Mouse (Mus musculus): ENCODE data around the gene Slc7a1. TPM values are rescaled to one million over a fixed set of nuclear protein-coding genes. Genes with fewer than 3 reads are reported as not detected.

Gene Slc7a1
- total and polyA plus RNA-seq, 3 experiments: 20.5 to 78.3 (median 69.5) TPM

GRCm38 (mm10) chr5:148419112-148419526 is 19.4 kb upstream of the Slc7a1 start:
- Histone ChIP-seq H3K36me3 (replicated peaks in 1 of 2; ENCODE audit: control insufficient read depth in 1 of 2, insufficient read depth in 1 of 2, low read length in 1 of 2) (no peaks in the 10 kb centered on the region), H3K9me3 (replicated peaks; ENCODE audit: low read length) (peaks cover 22% of the 10 kb centered on the region), H3K9ac (ENCODE audit: insufficient read depth, low read depth) (peak overlapping the region; percentile 80), H3K4me2 (ENCODE audit: insufficient read depth, low read depth, poor library complexity, severe bottlenecking) (peak overlapping the region; percentile 34; the same call in 1 of the 2 replicates), H3K4me3 (replicated peaks in 1 of 3; ENCODE audit: low read depth in 2 of 3, low read length in 2 of 3, poor library complexity in 1 of 3) (no peak overlapping the region), H3K4me1 (ENCODE audit: control insufficient read depth in 1 of 2, insufficient read depth in 2 of 2) (peaks cover 2 to 10% of the 10 kb centered on the region in 2 experiments; a peak in 1 of 4 replicates), H3K27ac (ENCODE audit: insufficient read depth, low read depth) (peak overlapping the region; percentile 42), H3K79me2 (replicated peaks; ENCODE audit: control insufficient read depth, extremely low read depth, insufficient read depth, poor library complexity, severe bottlenecking) (no peaks in the 10 kb centered on the region), H3K27me3 (replicated peaks) (no peaks in the 10 kb centered on the region)
- DNase-seq (ENCODE audit: extremely low read depth): peak; percentile 54
- peak; percentile 53; the same call in 1 of the 2 replicates for TF ChIP-seq MAFK (IDR thresholded peaks at IDR 0.05; ENCODE audit: insufficient replicate concordance, low read length)
- no peak for TF ChIP-seq RCOR1 (conservative IDR thresholded peaks at IDR 0.05; ENCODE audit: low read depth, low read length)
- peak; percentile 33 for TF ChIP-seq SMC3 (IDR thresholded peaks at IDR 0.05; ENCODE audit: low read depth, low read length)
- TF ChIP-seq MXI1 (IDR thresholded peaks at IDR 0.05; ENCODE audit: low read depth, low read length): no peak; the same call in 1 of the 2 replicates
- peak; percentile 70; the same call in 1 of the 2 replicates for TF ChIP-seq KAT2A (IDR thresholded peaks at IDR 0.05; ENCODE audit: insufficient replicate concordance, low read length)
- no peak for TF ChIP-seq USF2 (conservative IDR thresholded peaks at IDR 0.05; ENCODE audit: low read depth, low read length)
- no peak for TF ChIP-seq CHD2 (IDR thresholded peaks at IDR 0.05; ENCODE audit: low read length)
- peak in 1 of 2 experiments; percentile 51; a peak in 2 of 4 replicates for TF ChIP-seq CTCF (conservative IDR thresholded peaks at IDR 0.05 in 1 of 2, IDR thresholded peaks at IDR 0.05 in 1 of 2; ENCODE audit: low read depth in 2 of 2, low read length in 2 of 2)
- no peak for TF ChIP-seq E2F4 (IDR thresholded peaks at IDR 0.05; ENCODE audit: insufficient replicate concordance, low read depth, low read length)
- TF ChIP-seq MAX (IDR thresholded peaks at IDR 0.05; ENCODE audit: low read length): peak; percentile 96
- no peak for TF ChIP-seq PAX5 (IDR thresholded peaks at IDR 0.05; ENCODE audit: low read length)
- no peak for TF ChIP-seq GABPA (IDR thresholded peaks at IDR 0.05; ENCODE audit: insufficient replicate concordance, low read depth, low read length)
- TF ChIP-seq MAZ (IDR thresholded peaks at IDR 0.05; ENCODE audit: low read depth, low read length): 0 out of 2 replicates have a peak, but pooled peaks have one; percentile 53
- no peak; the same call in 1 of the 2 replicates for TF ChIP-seq POLR2A (IDR thresholded peaks at IDR 0.05; ENCODE audit: low read depth, low read length)
- no peak for TF ChIP-seq ZMIZ1 (IDR thresholded peaks at IDR 0.05; ENCODE audit: low read depth, low read length)
- TF ChIP-seq RAD21 (IDR thresholded peaks at IDR 0.05; ENCODE audit: low read depth, low read length): peak; percentile 40
- TF ChIP-seq JUN (IDR thresholded peaks at IDR 0.05; ENCODE audit: insufficient read depth, low read depth, low read length): peak; percentile 47
- peak; percentile 71; the same call in 1 of the 2 replicates for TF ChIP-seq MEF2A (IDR thresholded peaks at IDR 0.05; ENCODE audit: borderline replicate concordance, low read depth, low read length)
- TF ChIP-seq EP300 (IDR thresholded peaks at IDR 0.05; ENCODE audit: low read length): peak; percentile 66
- TF ChIP-seq MYC (IDR thresholded peaks at IDR 0.05; ENCODE audit: low read depth, low read length): peak; percentile 99
- TF ChIP-seq BHLHE40 (IDR thresholded peaks at IDR 0.05; ENCODE audit: low read depth, low read length): peak; percentile 41; the same call in 1 of the 2 replicates
- 0 out of 2 replicates have a peak, but pooled peaks have one; percentile 25 for TF ChIP-seq NRF1 (IDR thresholded peaks at IDR 0.05; ENCODE audit: low read depth, low read length)
- TF ChIP-seq ETS1 (conservative IDR thresholded peaks at IDR 0.05; ENCODE audit: low read depth, low read length): peak; percentile 82
- TF ChIP-seq TBP (conservative IDR thresholded peaks at IDR 0.05; ENCODE audit: low read depth, low read length): 0 out of 2 replicates have a peak, but pooled peaks have one; percentile 50
- no peak for TF ChIP-seq ZKSCAN1 (IDR thresholded peaks at IDR 0.05; ENCODE audit: borderline replicate concordance, low read depth, low read length)
- peak; percentile 38; the same call in 1 of the 2 replicates for TF ChIP-seq NELFE (IDR thresholded peaks at IDR 0.05; ENCODE audit: low read depth, low read length)
- peak; percentile 19; the same call in 1 of the 2 replicates for TF ChIP-seq ELF1 (IDR thresholded peaks at IDR 0.05; ENCODE audit: low read depth, low read length)
- no peak for TF ChIP-seq CHD1 (IDR thresholded peaks at IDR 0.05; ENCODE audit: low read depth, low read length)
- peak; percentile 89 for TF ChIP-seq JUND (conservative IDR thresholded peaks at IDR 0.05; ENCODE audit: low read depth, low read length)
- peak; percentile 41; the same call in 1 of the 2 replicates for TF ChIP-seq TCF12 (IDR thresholded peaks at IDR 0.05; ENCODE audit: low read depth, low read length)
- no peak for TF ChIP-seq UBTF (IDR thresholded peaks at IDR 0.05; ENCODE audit: low read depth, low read length)
- peak; percentile 68; the same call in 1 of the 2 replicates for TF ChIP-seq SIN3A (IDR thresholded peaks at IDR 0.05; ENCODE audit: low read length)
- peak; percentile 17; the same call in 1 of the 2 replicates for TF ChIP-seq USF1 (IDR thresholded peaks at IDR 0.05; ENCODE audit: low read depth, low read length)
- TF ChIP-seq POLR2AphosphoS2 (IDR thresholded peaks at IDR 0.05; ENCODE audit: low read depth, low read length): no peak
- no peak for TF ChIP-seq ZC3H11A (IDR thresholded peaks at IDR 0.05; ENCODE audit: low read depth, low read length)
- TF ChIP-seq ZNF384 (IDR thresholded peaks at IDR 0.05; ENCODE audit: low read depth, low read length): peak; percentile 13; the same call in 1 of the 2 replicates
- TF ChIP-seq HCFC1 (IDR thresholded peaks at IDR 0.05; ENCODE audit: low read depth, low read length): peak; percentile 55
- TF ChIP-seq IRF4 (IDR thresholded peaks at IDR 0.05; ENCODE audit: low read depth, low read length): peak; percentile 78
- dilution Hi-C loops (cut with MboI; ENCODE audit: extremely low pct_ligation_motif_present, extremely low pct_unique_long_range_greater_than_20kb, low sequenced_read_pairs) (no loop called here), in situ Hi-C loops (cut with MboI; ENCODE audit: low pct_ligation_motif_present, low pct_unique_long_range_greater_than_20kb, low sequenced_read_pairs) (no loop called here)
